ENCODE assay signal across 8 mouse cellular contexts in the genomic region with DNA sequence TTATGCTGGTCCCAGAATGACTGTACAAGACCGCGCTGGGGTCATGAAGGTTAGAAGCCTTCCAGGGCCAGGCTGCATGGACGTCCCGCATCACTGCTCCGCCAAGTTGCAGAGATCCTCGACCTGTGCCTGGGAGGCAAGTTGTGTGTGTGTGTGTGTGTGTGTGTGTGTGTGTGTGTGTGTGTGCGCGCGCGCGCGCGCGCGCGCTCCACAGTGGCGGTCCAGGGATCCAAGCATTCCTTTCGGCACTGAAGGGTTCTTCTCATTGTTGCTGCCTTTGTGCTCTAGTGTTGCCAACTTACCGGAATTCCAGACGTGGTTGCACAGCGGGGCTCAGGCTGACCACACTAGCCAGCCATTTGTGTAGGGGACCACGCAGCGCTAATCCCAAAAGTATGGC. TPM values are rescaled to one million over a fixed set of nuclear protein-coding genes. Genes with fewer than 3 reads are reported as not detected.
DNase-seq lines count a peak whose midpoint lies in the region; ATAC-seq and TF ChIP-seq lines count a peak whose summit lies in the region.

No protein-coding gene starts in this region.

- peak overlapping the region; percentile 23 for H3K4me3 ChIP-seq in neural tube, embryonic 11.5 days (ENCODE audit: low read depth, low read length)
- H3K4me3 ChIP-seq in hindbrain, embryonic 15.5 days, result peak overlapping the region; percentile 39
- H3K4me3 ChIP-seq in liver, embryonic 13.5 days (replicated peaks), result 0 out of 2 replicates have a peak overlapping the region, but pooled peaks have one; percentile 12
- peak overlapping the region; percentile 17; the same call in 1 of the 2 replicates for H3K4me3 ChIP-seq in stomach, embryonic 15.5 days (replicated peaks)
- no peak overlapping the region for H3K4me3 ChIP-seq in left cerebral cortex, adult 2 months

- peak; percentile 7; the same call in 1 of the 2 replicates for ATAC-seq in neural tube, embryonic 11.5 days (ENCODE audit: insufficient read depth, low FRiP score, low TSS enrichment)
- ATAC-seq in hindbrain, embryonic 15.5 days (ENCODE audit: low FRiP score, low read depth), result peak; percentile 46; the same call in 1 of the 2 replicates
- no peak for ATAC-seq in liver, embryonic 13.5 days (ENCODE audit: low read depth)
- ATAC-seq in stomach, embryonic 15.5 days (ENCODE audit: insufficient read depth, low FRiP score, low read depth), result no peak
- no peak for ATAC-seq in erythroid progenitor cell, adult 5-6 weeks (replicated peaks; ENCODE audit: low FRiP score, poor library complexity, severe bottlenecking)

- no peak overlapping the region for H3K27ac ChIP-seq in neural tube, embryonic 11.5 days (ENCODE audit: low read depth, low read length)
- no peak overlapping the region for H3K27ac ChIP-seq in hindbrain, embryonic 15.5 days (replicated peaks)
- H3K27ac ChIP-seq in liver, embryonic 13.5 days, result no peak overlapping the region
- no peak overlapping the region for H3K27ac ChIP-seq in stomach, embryonic 15.5 days
- no peak overlapping the region for H3K27ac ChIP-seq in left cerebral cortex, adult 2 months

- WGBS in neural tube, embryonic 11.5 days, result under 1% methylated on average over 23 of the region's 23 CpGs
- 0% methylated on average over 18 of the region's 23 CpGs for WGBS in hindbrain, embryonic 15.5 days
- WGBS in liver, embryonic 13.5 days (ENCODE audit: insufficient replicate concordance), result 5% methylated on average over 16 of the region's 23 CpGs
- WGBS in stomach, embryonic 15.5 days, result 1% methylated on average over 23 of the region's 23 CpGs

- intact Hi-C loops in left cerebral cortex, adult 2 months (cut with DNase I), result no loop called here

- TF ChIP-seq CTCF in left cerebral cortex, adult 2 months (IDR thresholded peaks at IDR 0.05), result no peak

- no peaks in the 10 kb centered on the region for H3K36me3 ChIP-seq in neural tube, embryonic 11.5 days (ENCODE audit: control insufficient read depth, insufficient read depth, low read length)
- H3K36me3 ChIP-seq in hindbrain, embryonic 15.5 days, result no peaks in the 10 kb centered on the region
- H3K36me3 ChIP-seq in liver, embryonic 13.5 days, result no peaks in the 10 kb centered on the region
- no peaks in the 10 kb centered on the region for H3K36me3 ChIP-seq in stomach, embryonic 15.5 days

- no peak overlapping the region for H3K9ac ChIP-seq in neural tube, embryonic 11.5 days (ENCODE audit: low read length)
- H3K9ac ChIP-seq in hindbrain, embryonic 15.5 days, result peak overlapping the region; percentile 2; the same call in 1 of the 2 replicates
- no peak overlapping the region for H3K9ac ChIP-seq in liver, embryonic 13.5 days
- no peak overlapping the region for H3K9ac ChIP-seq in stomach, embryonic 15.5 days

- H3K4me2 ChIP-seq in neural tube, embryonic 11.5 days (ENCODE audit: low read depth), result peak overlapping the region; percentile 58
- peak overlapping the region; percentile 97 for H3K4me2 ChIP-seq in hindbrain, embryonic 15.5 days
- peak overlapping the region; percentile 48 for H3K4me2 ChIP-seq in liver, embryonic 13.5 days
- peak overlapping the region; percentile 44 for H3K4me2 ChIP-seq in stomach, embryonic 15.5 days

- peak; percentile 32 for DNase-seq in neural tube, embryonic 11.5 days (ENCODE audit: low spot score)
- DNase-seq in neural tube, embryonic 10.5 days (ENCODE audit: extremely low spot score, low spot score), result no peak
- no peak for DNase-seq in liver, embryonic 13.5 days
- DNase-seq in B cell, adult 2 months, result no peak
- DNase-seq in left cerebral cortex, adult 2 months (ENCODE audit: extremely low spot score in 1 of 2, low spot score in 2 of 2), result no peak

- H3K9me3 ChIP-seq in neural tube, embryonic 11.5 days (ENCODE audit: control insufficient read depth, low read length), result no peaks in the 10 kb centered on the region
- no peaks in the 10 kb centered on the region for H3K9me3 ChIP-seq in hindbrain, embryonic 15.5 days
- no peaks in the 10 kb centered on the region for H3K9me3 ChIP-seq in liver, embryonic 13.5 days (replicated peaks)
- no peaks in the 10 kb centered on the region for H3K9me3 ChIP-seq in stomach, embryonic 15.5 days

- H3K27me3 ChIP-seq in neural tube, embryonic 11.5 days (ENCODE audit: control insufficient read depth, insufficient read depth, low read length), result peaks cover 24% of the 10 kb centered on the region
- H3K27me3 ChIP-seq in hindbrain, embryonic 15.5 days, result peaks cover 27% of the 10 kb centered on the region
- H3K27me3 ChIP-seq in liver, embryonic 13.5 days, result peaks cover 72% of the 10 kb centered on the region
- peaks cover 49% of the 10 kb centered on the region for H3K27me3 ChIP-seq in stomach, embryonic 15.5 days (replicated peaks)

- H3K4me1 ChIP-seq in neural tube, embryonic 11.5 days (ENCODE audit: control insufficient read depth, insufficient read depth, low read length), result peaks cover 21% of the 10 kb centered on the region
- H3K4me1 ChIP-seq in hindbrain, embryonic 15.5 days (replicated peaks), result peaks cover 35% of the 10 kb centered on the region
- H3K4me1 ChIP-seq in liver, embryonic 13.5 days (replicated peaks), result peaks cover 18% of the 10 kb centered on the region
- peaks cover 15% of the 10 kb centered on the region for H3K4me1 ChIP-seq in stomach, embryonic 15.5 days

RNA-seq across cellular contexts. Expression of a gene that starts 2.0 kb away (rescaled TPM):
- polyA plus RNA-seq in neural tube, embryonic 11.5 days (2014; fragmentation: Nextera tagmentation; extraction: Ambion mirVana), result 1.5 and 1.6 TPM in 2 replicates
- polyA plus RNA-seq in hindbrain, embryonic 15.5 days (2015; fragmentation: Nextera tagmentation; extraction: Ambion mirVana), result 1.2 and 1.4 TPM in 2 replicates
- 0.06 and 0.09 TPM in 2 replicates for polyA plus RNA-seq in liver, embryonic 13.5 days (2015; fragmentation: Nextera tagmentation; extraction: Ambion mirVana)
- polyA plus RNA-seq in stomach, embryonic 15.5 days (2015; fragmentation: Nextera tagmentation; extraction: Ambion mirVana), result 0.78 and 1.1 TPM in 2 replicates
- total RNA-seq in left cerebral cortex, adult 2 months (2021), result under 1 TPM; 0.07 TPM
- not detected in 2 replicates for total RNA-seq in erythroid progenitor cell, adult 5-6 weeks (2015; ENCODE audit: low replicate concordance)
- not detected in 2 replicates for total RNA-seq in erythroid progenitor cell, adult 5-6 weeks (2017; ENCODE audit: low replicate concordance)

RNA-seq across cellular contexts. Expression of a gene that starts 59.1 kb away (rescaled TPM):
- 15.6 and 21.0 TPM in 2 replicates for polyA plus RNA-seq in neural tube, embryonic 11.5 days (2014; fragmentation: Nextera tagmentation; extraction: Ambion mirVana)
- polyA plus RNA-seq in hindbrain, embryonic 15.5 days (2015; fragmentation: Nextera tagmentation; extraction: Ambion mirVana), result 22.5 and 27.7 TPM in 2 replicates
- 4.7 and 6.4 TPM in 2 replicates for polyA plus RNA-seq in liver, embryonic 13.5 days (2015; fragmentation: Nextera tagmentation; extraction: Ambion mirVana)
- 12.5 and 16.0 TPM in 2 replicates for polyA plus RNA-seq in stomach, embryonic 15.5 days (2015; fragmentation: Nextera tagmentation; extraction: Ambion mirVana)
- total RNA-seq in left cerebral cortex, adult 2 months (2021), result 10 to 100 TPM; 23.5 to 28.4 TPM
- total RNA-seq in erythroid progenitor cell, adult 5-6 weeks (2015; ENCODE audit: low replicate concordance), result 9.4 TPM in 1 of 2 replicates, not detected in the other
- total RNA-seq in erythroid progenitor cell, adult 5-6 weeks (2017; ENCODE audit: low replicate concordance), result 0.51 and 4.5 TPM in 2 replicates

Comparison
In these comparisons a context has a peak if more than half of its experiments do, and no peak if none do; other contexts are left out.
1. ATAC-seq: peak in neural tube, embryonic 11.5 days (single experiment) and hindbrain, embryonic 15.5 days (single experiment); none in liver, embryonic 13.5 days (single experiment), stomach, embryonic 15.5 days (single experiment) and erythroid progenitor cell, adult 5-6 weeks (single experiment).
2. H3K4me2 ChIP-seq: peak in every context shown above with its lines; median percentile 97 in hindbrain, embryonic 15.5 days; 58 in neural tube, embryonic 11.5 days; 48 in liver, embryonic 13.5 days; 44 in stomach, embryonic 15.5 days.